Mouse (Mus musculus) adrenal gland, adult 8-10 months (tissue): ENCODE measurements around the gene Zkscan16. TPM values are rescaled to one million over a fixed set of nuclear protein-coding genes. Genes with fewer than 3 reads are reported as not detected.

ENCODE experiments used
- DNase-seq: peaks from one replicate; pipeline ENCODE4 v3.0.0; 2022
- total RNA-seq, 4 experiments: library from RNA; stranded (reverse); gene quantifications; 2 replicates each; pipeline ENCODE4 v1.2.4; 2022

The Zkscan16 gene
- total RNA-seq, 4 experiments from 2014 or later: 4.3 to 11.6 (median 8.5) TPM

GRCm38 (mm10) chr4:58941638-58942037 lies 1.8 kb upstream of the Zkscan16 start:
- no peak for DNase-seq

GRCm38 (mm10) chr4:58942942-58943341 lies 486 bp upstream of the Zkscan16 start:
- no peak for DNase-seq

- no peak for DNase-seq
These were observed 752 bp downstream of the Zkscan16 start for GRCm38 (mm10) chr4:58944206-58944553.

GRCm38 (mm10) chr4:58944695-58945094 lies 1.3 kb downstream of the Zkscan16 start:
- no peak for DNase-seq

GRCm38 (mm10) chr4:58948391-58948790 lies 5.0 kb downstream of the Zkscan16 start:
- no peak for DNase-seq

GRCm38 (mm10) chr4:58952630-58953029 lies 9.2 kb downstream of the Zkscan16 start:
- DNase-seq: no peak

- no peak for DNase-seq
These were observed 18.3 kb downstream of the Zkscan16 start for GRCm38 (mm10) chr4:58961719-58962118.

GRCm38 (mm10) chr4:58963271-58963670 lies 19.8 kb downstream of the Zkscan16 start:
- no peak for DNase-seq

GRCm38 (mm10) chr4:58965136-58965535 lies 21.7 kb downstream of the Zkscan16 start:
- DNase-seq: no peak

- DNase-seq: no peak
These were observed 27.2 kb downstream of the Zkscan16 start for GRCm38 (mm10) chr4:58970678-58971077.

GRCm38 (mm10) chr4:58975711-58976110 lies 32.3 kb downstream of the Zkscan16 start:
- DNase-seq: no peak

- no peak for DNase-seq
These were observed 38.0 kb downstream of the Zkscan16 start for GRCm38 (mm10) chr4:58981421-58981820.

- no peak for DNase-seq
These were observed 39.4 kb downstream of the Zkscan16 start for GRCm38 (mm10) chr4:58982806-58983205.

GRCm38 (mm10) chr4:58985157-58985648 lies 41.8 kb downstream of the Zkscan16 start:
- peak; percentile 64 for DNase-seq

- peak; percentile 78 for DNase-seq
These were observed 43.2 kb downstream of the Zkscan16 start, which contains the start of gene Ptgr1 for GRCm38 (mm10) chr4:58986540-58987190. Gene Ptgr1, minus strand, starts transcription at chr4:58987119.

GRCm38 (mm10) chr4:58989303-58989898 lies 46.0 kb downstream of the Zkscan16 start:
- no peak for DNase-seq

GRCm38 (mm10) chr4:58990609-58991434 lies 47.4 kb downstream of the Zkscan16 start:
- no peak for DNase-seq

GRCm38 (mm10) chr4:58992195-58992594 lies 48.8 kb downstream of the Zkscan16 start:
- no peak for DNase-seq

- DNase-seq: no peak
These were observed 51.3 kb downstream of the Zkscan16 start, which contains the start of gene Dnajc25 for GRCm38 (mm10) chr4:58994762-58995161. Gene Dnajc25, plus strand, starts transcription at chr4:58995062.

GRCm38 (mm10) chr4:58995251-58995693 lies 51.8 kb downstream of the Zkscan16 start:
- DNase-seq: no peak

- DNase-seq: no peak
These were observed 53.7 kb downstream of the Zkscan16 start for GRCm38 (mm10) chr4:58997081-58997480.

GRCm38 (mm10) chr4:58998688-58999087 lies 55.3 kb downstream of the Zkscan16 start:
- no peak for DNase-seq

GRCm38 (mm10) chr4:58999686-59000085 lies 56.3 kb downstream of the Zkscan16 start:
- DNase-seq: peak; percentile 41
